Mouse (Mus musculus) c-Kit-positive CD71-positive TER-119-positive erythroid progenitor cells, embryonic 14.5 days (primary cell): ENCODE measurements at regions not wholly inside any gene's neighbourhood (a gene's known extent, or its start where the extent isn't known, plus 50 kb on each side); places are given as distances from the start of the nearest gene placed in this dataset.

Source experiments
- DNase-seq: peaks from one replicate; pipeline ENCODE4 v3.0.0-alpha.2; 2013; ENCODE audit warnings: low spot score

DNA sequence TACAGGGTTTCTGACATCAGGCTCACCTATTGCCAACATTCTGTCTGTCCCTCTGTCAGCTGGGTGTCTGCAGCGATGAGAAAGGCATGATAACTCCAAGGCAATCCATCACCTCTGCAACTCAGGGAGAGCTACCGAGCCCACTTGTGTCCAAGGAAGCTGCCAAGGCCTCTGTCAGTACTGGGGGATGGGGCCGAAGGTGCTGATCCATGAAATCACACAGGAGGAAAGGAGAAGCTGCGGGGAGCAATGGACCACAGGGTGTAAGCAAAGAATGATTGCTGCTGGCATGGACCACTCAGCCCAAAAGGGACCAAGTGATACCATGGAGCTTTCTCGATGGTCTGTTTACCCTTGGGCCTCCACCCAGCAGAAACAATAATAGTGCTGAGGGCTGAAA is 67.5 kb upstream of the Mid1ip1 start:
- DNase-seq = no peak

DNA sequence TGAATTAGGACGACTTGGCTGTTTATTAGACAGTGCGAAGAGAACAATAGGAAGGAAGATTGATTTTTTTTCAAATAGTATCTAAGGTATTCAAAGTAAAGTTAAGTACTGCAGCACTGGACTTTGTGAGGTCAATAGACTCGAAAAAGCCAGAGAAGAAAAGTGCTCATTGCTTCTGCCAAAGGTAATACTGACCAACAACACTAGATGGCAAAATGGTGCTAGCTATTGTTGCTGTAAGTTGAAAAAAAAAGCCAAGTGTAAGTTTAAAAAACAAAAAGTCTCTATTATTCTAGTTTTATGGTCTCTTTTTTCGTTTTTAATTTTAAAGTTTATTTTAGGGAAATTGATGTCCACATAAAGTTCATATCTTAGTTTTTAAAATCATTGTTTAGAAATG is 63.9 kb upstream of the Mid1ip1 start:
- DNase-seq = peak; percentile 0
